Mouse (Mus musculus) layer of hippocampus, adult 9-11 months (tissue): Measurements from ENCODE around the gene Dgkd.

Source experiments
- DNase-seq: peaks from one replicate; pipeline ENCODE4 v3.0.0; 2022

Dgkd gene

GRCm38 (mm10) chr1:87891634-87892033 is 38.5 kb downstream of the Dgkd start:
- DNase-seq = no peak

GRCm38 (mm10) chr1:87892499-87892898 is 39.4 kb downstream of the Dgkd start:
- no peak for DNase-seq

GRCm38 (mm10) chr1:87893414-87893813 is 40.3 kb downstream of the Dgkd start:
- DNase-seq = no peak

GRCm38 (mm10) chr1:87896921-87897320 is 43.8 kb downstream of the Dgkd start:
- no peak for DNase-seq

- no peak for DNase-seq
These were observed 46.6 kb downstream of the Dgkd start for GRCm38 (mm10) chr1:87899701-87900100.

- peak; percentile 40 for DNase-seq
These were observed 47.9 kb downstream of the Dgkd start for GRCm38 (mm10) chr1:87900979-87901378.

- no peak for DNase-seq
These were observed 49.1 kb downstream of the Dgkd start for GRCm38 (mm10) chr1:87902186-87902585.

GRCm38 (mm10) chr1:87906361-87906956 is 53.4 kb downstream of the Dgkd start:
- no peak for DNase-seq

GRCm38 (mm10) chr1:87908006-87908405 is 54.9 kb downstream of the Dgkd start:
- DNase-seq = no peak

- no peak for DNase-seq
These were observed 55.6 kb downstream of the Dgkd start for GRCm38 (mm10) chr1:87908736-87909135.

GRCm38 (mm10) chr1:87909565-87909964 is 56.5 kb downstream of the Dgkd start:
- DNase-seq = no peak

- DNase-seq = no peak
These were observed 57.3 kb downstream of the Dgkd start for GRCm38 (mm10) chr1:87910428-87910827.

- DNase-seq = no peak
These were observed 60.3 kb downstream of the Dgkd start for GRCm38 (mm10) chr1:87913356-87913755.

GRCm38 (mm10) chr1:87917361-87917760 is 64.3 kb downstream of the Dgkd start:
- DNase-seq = no peak

- peak; percentile 74 for DNase-seq
These were observed 65.0 kb downstream of the Dgkd start for GRCm38 (mm10) chr1:87918061-87918460.

GRCm38 (mm10) chr1:87920056-87920614 is 67.0 kb downstream of the Dgkd start:
- DNase-seq = no peak

- no peak for DNase-seq
These were observed 69.6 kb downstream of the Dgkd start for GRCm38 (mm10) chr1:87922666-87923065.

GRCm38 (mm10) chr1:87924888-87925287 is 71.8 kb downstream of the Dgkd start:
- DNase-seq = no peak

- no peak for DNase-seq
These were observed 76.6 kb downstream of the Dgkd start for GRCm38 (mm10) chr1:87929730-87930129.

- peak; percentile 44 for DNase-seq
These were observed 80.0 kb downstream of the Dgkd start for GRCm38 (mm10) chr1:87933051-87933450.

GRCm38 (mm10) chr1:87935095-87935494 is 82.0 kb downstream of the Dgkd start:
- DNase-seq = peak; percentile 65

GRCm38 (mm10) chr1:87935546-87935945 is 82.5 kb downstream of the Dgkd start:
- DNase-seq = no peak

- peak; percentile 46 for DNase-seq
These were observed 83.0 kb downstream of the Dgkd start for GRCm38 (mm10) chr1:87936075-87936474.

- DNase-seq = no peak
These were observed 83.4 kb downstream of the Dgkd start for GRCm38 (mm10) chr1:87936516-87936915.

GRCm38 (mm10) chr1:87941765-87942164 is 88.7 kb downstream of the Dgkd start:
- DNase-seq = no peak
